Mouse (Mus musculus): ENCODE data around the gene Ppm1a. TPM values are rescaled to one million over a fixed set of nuclear protein-coding genes. Genes with fewer than 3 reads are reported as not detected.

Ppm1a gene
- polyA plus RNA-seq, 1 experiment from 2014 or later = 68.8 TPM

GRCm38 (mm10) chr12:72785183-72785930 lies 28.1 kb downstream of the Ppm1a start:
- WGBS = 95% methylated on average over 6 of the region's 6 CpGs
- Histone ChIP-seq H3K9ac (ENCODE audit: low read depth, low read length) (no peak overlapping the region), H3K27ac (ENCODE audit: low read depth, low read length) (no peak overlapping the region), H3K4me3 (ENCODE audit: low read depth, low read length) (no peak overlapping the region), H3K4me1 (replicated peaks; ENCODE audit: control insufficient read depth, insufficient read depth, low read length) (no peaks in the 10 kb centered on the region), H3K27me3 (ENCODE audit: control insufficient read depth, insufficient read depth, low read length) (no peaks in the 10 kb centered on the region), H3K4me2 (replicated peaks; ENCODE audit: low read depth, low read length) (no peak overlapping the region), H3K9me3 (ENCODE audit: control insufficient read depth, low read length) (no peaks in the 10 kb centered on the region), H3K36me3 (ENCODE audit: control insufficient read depth, insufficient read depth, low read length) (no peaks in the 10 kb centered on the region)
- ATAC-seq (ENCODE audit: low FRiP score) (no peak), DNase-seq (ENCODE audit: low spot score) (no peak)

GRCm38 (mm10) chr12:72786551-72786950 lies 29.3 kb downstream of the Ppm1a start:
- WGBS = 89% methylated on average over 5 of the region's 5 CpGs
- Histone ChIP-seq H3K27ac (ENCODE audit: low read depth, low read length) (no peak overlapping the region), H3K4me2 (replicated peaks; ENCODE audit: low read depth, low read length) (no peak overlapping the region), H3K9me3 (ENCODE audit: control insufficient read depth, low read length) (no peaks in the 10 kb centered on the region), H3K27me3 (ENCODE audit: control insufficient read depth, insufficient read depth, low read length) (no peaks in the 10 kb centered on the region), H3K4me1 (replicated peaks; ENCODE audit: control insufficient read depth, insufficient read depth, low read length) (no peaks in the 10 kb centered on the region), H3K4me3 (ENCODE audit: low read depth, low read length) (no peak overlapping the region), H3K36me3 (ENCODE audit: control insufficient read depth, insufficient read depth, low read length) (no peaks in the 10 kb centered on the region), H3K9ac (ENCODE audit: low read depth, low read length) (no peak overlapping the region)
- DNase-seq (ENCODE audit: low spot score) = no peak
- no peak for ATAC-seq (ENCODE audit: low FRiP score)

GRCm38 (mm10) chr12:72786986-72787385 lies 29.7 kb downstream of the Ppm1a start:
- no peaks in the 10 kb centered on the region for H3K9me3 ChIP-seq (ENCODE audit: control insufficient read depth, low read length)
- H3K27me3 ChIP-seq (ENCODE audit: control insufficient read depth, insufficient read depth, low read length) = no peaks in the 10 kb centered on the region
- H3K4me3 ChIP-seq (ENCODE audit: low read depth, low read length) = no peak overlapping the region
- no peak overlapping the region for H3K9ac ChIP-seq (ENCODE audit: low read depth, low read length)
- H3K36me3 ChIP-seq (ENCODE audit: control insufficient read depth, insufficient read depth, low read length) = no peaks in the 10 kb centered on the region
- H3K4me2 ChIP-seq (replicated peaks; ENCODE audit: low read depth, low read length) = no peak overlapping the region
- 89% methylated on average over 4 of the region's 4 CpGs for WGBS
- H3K27ac ChIP-seq (ENCODE audit: low read depth, low read length) = no peak overlapping the region
- DNase-seq (ENCODE audit: low spot score) = no peak
- H3K4me1 ChIP-seq (replicated peaks; ENCODE audit: control insufficient read depth, insufficient read depth, low read length) = no peaks in the 10 kb centered on the region
- ATAC-seq (ENCODE audit: low FRiP score) = no peak

GRCm38 (mm10) chr12:72790538-72790937 lies 33.3 kb downstream of the Ppm1a start:
- H3K36me3 ChIP-seq (ENCODE audit: control insufficient read depth, insufficient read depth, low read length) = 0 out of 2 replicates have a peak, but pooled peaks cover 4% of the 10 kb centered on the region
- H3K4me1 ChIP-seq (replicated peaks; ENCODE audit: control insufficient read depth, insufficient read depth, low read length) = no peaks in the 10 kb centered on the region
- DNase-seq (ENCODE audit: low spot score) (no peak), ATAC-seq (ENCODE audit: low FRiP score) (no peak)
- 70% methylated on average over 7 of the region's 7 CpGs for WGBS
- no peaks in the 10 kb centered on the region for H3K9me3 ChIP-seq (ENCODE audit: control insufficient read depth, low read length)
- H3K9ac ChIP-seq (ENCODE audit: low read depth, low read length) = no peak overlapping the region
- H3K4me3 ChIP-seq (ENCODE audit: low read depth, low read length) = no peak overlapping the region
- H3K27me3 ChIP-seq (ENCODE audit: control insufficient read depth, insufficient read depth, low read length) = no peaks in the 10 kb centered on the region
- H3K27ac ChIP-seq (ENCODE audit: low read depth, low read length) = no peak overlapping the region
- H3K4me2 ChIP-seq (replicated peaks; ENCODE audit: low read depth, low read length) = no peak overlapping the region

GRCm38 (mm10) chr12:72792320-72793091 lies 35.3 kb downstream of the Ppm1a start:
- H3K27me3 ChIP-seq (ENCODE audit: control insufficient read depth, insufficient read depth, low read length) = no peaks in the 10 kb centered on the region
- DNase-seq (ENCODE audit: low spot score) (no peak), ATAC-seq (ENCODE audit: low FRiP score) (no peak)
- H3K4me2 ChIP-seq (replicated peaks; ENCODE audit: low read depth, low read length) = no peak overlapping the region
- H3K4me3 ChIP-seq (ENCODE audit: low read depth, low read length) = no peak overlapping the region
- no peak overlapping the region for H3K9ac ChIP-seq (ENCODE audit: low read depth, low read length)
- 93% methylated on average over 11 of the region's 11 CpGs for WGBS
- 0 out of 2 replicates have a peak, but pooled peaks cover 4% of the 10 kb centered on the region for H3K36me3 ChIP-seq (ENCODE audit: control insufficient read depth, insufficient read depth, low read length)
- no peaks in the 10 kb centered on the region for H3K4me1 ChIP-seq (replicated peaks; ENCODE audit: control insufficient read depth, insufficient read depth, low read length)
- H3K9me3 ChIP-seq (ENCODE audit: control insufficient read depth, low read length) = no peaks in the 10 kb centered on the region
- H3K27ac ChIP-seq (ENCODE audit: low read depth, low read length) = no peak overlapping the region

- no peaks in the 10 kb centered on the region for H3K27me3 ChIP-seq (ENCODE audit: control insufficient read depth, insufficient read depth, low read length)
- no peaks in the 10 kb centered on the region for H3K4me1 ChIP-seq (replicated peaks; ENCODE audit: control insufficient read depth, insufficient read depth, low read length)
- H3K4me3 ChIP-seq (ENCODE audit: low read depth, low read length) = no peak overlapping the region
- H3K4me2 ChIP-seq (replicated peaks; ENCODE audit: low read depth, low read length) = no peak overlapping the region
- no peak overlapping the region for H3K9ac ChIP-seq (ENCODE audit: low read depth, low read length)
- ATAC-seq (ENCODE audit: low FRiP score) (no peak), DNase-seq (ENCODE audit: low spot score) (no peak)
- no peaks in the 10 kb centered on the region for H3K9me3 ChIP-seq (ENCODE audit: control insufficient read depth, low read length)
- no peak overlapping the region for H3K27ac ChIP-seq (ENCODE audit: low read depth, low read length)
- H3K36me3 ChIP-seq (ENCODE audit: control insufficient read depth, insufficient read depth, low read length) = 0 out of 2 replicates have a peak, but pooled peaks cover 4% of the 10 kb centered on the region
- 95% methylated on average over 8 of the region's 8 CpGs for WGBS
These were observed 36.7 kb downstream of the Ppm1a start for GRCm38 (mm10) chr12:72793983-72794382.

GRCm38 (mm10) chr12:72809798-72810197 lies 52.5 kb downstream of the Ppm1a start:
- DNase-seq (ENCODE audit: low spot score) (no peak), ATAC-seq (ENCODE audit: low FRiP score) (no peak)
- Histone ChIP-seq H3K27ac (ENCODE audit: low read depth, low read length) (no peak overlapping the region), H3K27me3 (ENCODE audit: control insufficient read depth, insufficient read depth, low read length) (no peaks in the 10 kb centered on the region), H3K36me3 (ENCODE audit: control insufficient read depth, insufficient read depth, low read length) (no peaks in the 10 kb centered on the region), H3K4me2 (replicated peaks; ENCODE audit: low read depth, low read length) (no peak overlapping the region), H3K4me1 (replicated peaks; ENCODE audit: control insufficient read depth, insufficient read depth, low read length) (no peaks in the 10 kb centered on the region), H3K9ac (ENCODE audit: low read depth, low read length) (no peak overlapping the region), H3K9me3 (ENCODE audit: control insufficient read depth, low read length) (no peaks in the 10 kb centered on the region), H3K4me3 (ENCODE audit: low read depth, low read length) (no peak overlapping the region)
- WGBS = 83% methylated on average over 6 of the region's 6 CpGs

- no peaks in the 10 kb centered on the region for H3K27me3 ChIP-seq (ENCODE audit: control insufficient read depth, insufficient read depth, low read length)
- H3K4me2 ChIP-seq (replicated peaks; ENCODE audit: low read depth, low read length) = no peak overlapping the region
- H3K27ac ChIP-seq (ENCODE audit: low read depth, low read length) = no peak overlapping the region
- H3K4me3 ChIP-seq (ENCODE audit: low read depth, low read length) = no peak overlapping the region
- no peaks in the 10 kb centered on the region for H3K4me1 ChIP-seq (replicated peaks; ENCODE audit: control insufficient read depth, insufficient read depth, low read length)
- H3K9ac ChIP-seq (ENCODE audit: low read depth, low read length) = no peak overlapping the region
- H3K9me3 ChIP-seq (ENCODE audit: control insufficient read depth, low read length) = no peaks in the 10 kb centered on the region
- no peaks in the 10 kb centered on the region for H3K36me3 ChIP-seq (ENCODE audit: control insufficient read depth, insufficient read depth, low read length)
- DNase-seq (ENCODE audit: low spot score) = no peak
- 86% methylated on average over 3 of the region's 3 CpGs for WGBS
- no peak for ATAC-seq (ENCODE audit: low FRiP score)
These were observed 54.3 kb downstream of the Ppm1a start for GRCm38 (mm10) chr12:72811588-72811987.
